9 mouse cellular contexts compared by ENCODE assay signal in the genomic region with DNA sequence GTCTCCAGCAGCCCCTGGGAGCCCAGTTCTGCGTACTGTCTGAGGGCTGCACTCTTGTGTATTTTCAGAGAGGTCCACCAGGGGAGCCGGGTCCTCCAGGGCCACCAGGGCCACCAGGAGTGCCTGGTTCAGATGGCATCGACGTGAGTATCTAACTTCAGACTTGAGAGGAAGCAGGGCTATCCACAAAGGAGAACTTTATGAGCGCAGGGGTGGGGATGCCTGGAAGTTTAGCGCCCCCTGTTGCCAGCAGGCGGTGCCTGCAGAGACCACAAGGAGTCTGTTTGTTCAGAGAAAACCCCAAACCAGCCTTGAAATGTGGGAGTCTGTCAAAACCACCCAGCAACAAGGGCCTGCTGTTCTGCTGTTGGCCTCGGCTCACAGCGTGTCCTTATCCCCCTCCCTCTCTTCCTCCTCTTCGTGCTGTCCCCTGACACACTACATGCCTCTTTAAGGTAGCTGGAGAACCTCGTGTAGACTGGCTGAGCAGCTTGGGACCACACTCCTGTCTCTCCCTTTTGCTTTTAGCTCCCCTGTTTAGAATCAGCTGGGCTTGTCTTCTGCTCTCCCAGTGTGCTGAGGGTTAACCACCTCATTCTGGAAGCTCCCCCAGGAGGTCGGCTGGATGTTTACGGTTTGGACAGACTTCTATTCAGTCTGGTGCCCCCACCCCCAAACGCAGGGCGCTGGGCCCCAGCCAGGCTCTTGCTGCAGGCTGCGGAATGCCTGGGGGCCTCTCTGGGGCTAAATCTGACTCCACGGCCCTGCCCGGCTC. TPM values are rescaled to one million over a fixed set of nuclear protein-coding genes. Genes with fewer than 3 reads are reported as not detected.
DNase-seq lines count a peak whose midpoint lies in the region; ATAC-seq and TF ChIP-seq lines count a peak whose summit lies in the region.
"Had no signal": no experiment of that assay in that cellular context is flagged by ENCODE, and none has a peak within 500 bp of the region (broad histone marks: within the 10 kb centered on the region; RNA-seq: fewer than 3 reads in every experiment).

No protein-coding gene starts in this region.

- 9% methylated on average over 18 of the region's 18 CpGs for WGBS in forebrain, embryonic 10.5 days
- WGBS in lung, embryonic 15.5 days = 6% methylated on average over 18 of the region's 18 CpGs
- 16% methylated on average over 18 of the region's 18 CpGs for WGBS in olfactory bulb, adult 2 months

- intact Hi-C loops in heart, postnatal 25 days (cut with DNase I) = loop anchor here (2.0 kb wide), 1 partner anchor 54 kb away; no protein-coding TSS in a partner anchor

- no peak for DNase-seq in ES-E14 (ENCODE audit: low read depth, low spot score)
- DNase-seq in c-Kit-positive CD71-positive TER-119-negative erythroid progenitor cells, embryonic 14.5 days (ENCODE audit: low read depth) = peak; percentile 38
- peak; percentile 73 for DNase-seq in forebrain, embryonic 10.5 days (ENCODE audit: extremely low spot score, low spot score)
- peak; percentile 14 for DNase-seq in heart, postnatal 25 days (ENCODE audit: low spot score)
- DNase-seq in layer of hippocampus, adult 8-10 months (ENCODE audit: low spot score in 2 of 2) = peak; percentile 54 to 73
- DNase-seq in thymus, postnatal 0 days (ENCODE audit: low spot score) = peak; percentile 69

- peak overlapping the region; percentile 32 for H3K4me2 ChIP-seq in lung, embryonic 15.5 days
- H3K4me2 ChIP-seq: liver, embryonic 15.5 days had no signal

- no peaks in the 10 kb centered on the region for H3K36me3 ChIP-seq in ES-E14 (ENCODE audit: control insufficient read depth, insufficient read depth, low read length, poor library complexity, severe bottlenecking)
- H3K36me3 ChIP-seq in forebrain, embryonic 10.5 days (replicated peaks) = no peaks in the 10 kb centered on the region
- no peaks in the 10 kb centered on the region for H3K36me3 ChIP-seq in lung, embryonic 15.5 days
- H3K36me3 ChIP-seq: liver, embryonic 15.5 days had no signal

- in situ Hi-C loops in ES-E14 (cut with MboI; ENCODE audit: low sequenced_read_pairs in 2 of 2, unreplicated experiment in 2 of 2) = no loop called here

- TF ChIP-seq POLR2A in olfactory bulb, adult 2 months (IDR thresholded peaks at IDR 0.05; ENCODE audit: insufficient read depth, low read depth, low read length) = no peak

- peaks cover 34% of the 10 kb centered on the region for H3K27me3 ChIP-seq in forebrain, embryonic 10.5 days (ENCODE audit: poor library complexity, severe bottlenecking)
- peaks cover 24% of the 10 kb centered on the region for H3K27me3 ChIP-seq in lung, embryonic 15.5 days

- H3K9ac ChIP-seq in ES-E14 (ENCODE audit: insufficient read depth, low read depth, low read length, poor library complexity, severe bottlenecking) = peak overlapping the region; percentile 14; the same call in 1 of the 2 replicates
- H3K9ac ChIP-seq in lung, embryonic 15.5 days = peak overlapping the region; percentile 8; the same call in 1 of the 2 replicates
- H3K9ac ChIP-seq: liver, embryonic 15.5 days had no signal

- ATAC-seq in lung, embryonic 15.5 days (ENCODE audit: borderline replicate concordance, extremely low read depth, low FRiP score, low TSS enrichment) = peak; percentile 86

- TF ChIP-seq CTCF in olfactory bulb, adult 2 months (IDR thresholded peaks at IDR 0.05; ENCODE audit: insufficient read depth, low read depth, low read length) = peak; percentile 81; the same call in 1 of the 2 replicates

- no peak overlapping the region for H3K4me3 ChIP-seq in ES-E14 (ENCODE audit: insufficient read depth in 1 of 2, low read depth in 1 of 2, low read length in 2 of 2, poor library complexity in 1 of 2, severe bottlenecking in 1 of 2)
- H3K4me3 ChIP-seq in forebrain, embryonic 10.5 days = peak overlapping the region; percentile 19; the same call in 1 of the 2 replicates
- H3K4me3 ChIP-seq in lung, embryonic 15.5 days = no peak overlapping the region
- H3K4me3 ChIP-seq in olfactory bulb, adult 2 months (ENCODE audit: insufficient read depth, low read depth, low read length) = no peak overlapping the region
- H3K4me3 ChIP-seq: liver, embryonic 15.5 days had no signal

- H3K4me1 ChIP-seq in ES-E14 (ENCODE audit: control insufficient read depth in 2 of 2, insufficient read depth in 2 of 2, low read length in 2 of 2, poor library complexity in 1 of 2) = peaks cover 0 to 26% of the 10 kb centered on the region in 2 experiments
- peaks cover 39% of the 10 kb centered on the region for H3K4me1 ChIP-seq in forebrain, embryonic 10.5 days
- peaks cover 28% of the 10 kb centered on the region for H3K4me1 ChIP-seq in lung, embryonic 15.5 days
- H3K4me1 ChIP-seq in olfactory bulb, adult 2 months (ENCODE audit: control insufficient read depth, insufficient read depth, low read length) = peaks cover 16% of the 10 kb centered on the region

- peak overlapping the region; percentile 52; the same call in 1 of the 2 replicates for H3K27ac ChIP-seq in ES-E14 (ENCODE audit: insufficient read depth, low read depth, low read length, poor library complexity, severe bottlenecking)
- H3K27ac ChIP-seq in forebrain, embryonic 10.5 days = peak overlapping the region; percentile 82
- peak overlapping the region; percentile 76 for H3K27ac ChIP-seq in lung, embryonic 15.5 days
- no peak overlapping the region for H3K27ac ChIP-seq in olfactory bulb, adult 2 months (ENCODE audit: insufficient read depth, low read depth, low read length)
- H3K27ac ChIP-seq: liver, embryonic 15.5 days had no signal

- no peaks in the 10 kb centered on the region for H3K9me3 ChIP-seq in ES-E14 (ENCODE audit: control insufficient read depth, insufficient read depth, low read depth, low read length)
- H3K9me3 ChIP-seq in forebrain, embryonic 10.5 days = no peaks in the 10 kb centered on the region
- no peaks in the 10 kb centered on the region for H3K9me3 ChIP-seq in lung, embryonic 15.5 days
- H3K9me3 ChIP-seq: liver, embryonic 15.5 days had no signal

TF ChIP-seq in ES-E14, 5 proteins besides CTCF, POLR2A, EP300 and RAD21:
- no peak for TF ChIP-seq ZNF384 (IDR thresholded peaks at IDR 0.05; ENCODE audit: low read depth, low read length)
- TF ChIP-seq CHD2 (IDR thresholded peaks at IDR 0.05; ENCODE audit: low read depth, low read length) = no peak
- no peak for TF ChIP-seq MAFK (IDR thresholded peaks at IDR 0.05; ENCODE audit: insufficient read depth, low read depth, low read length)
- TF ChIP-seq HCFC1 (IDR thresholded peaks at IDR 0.05; ENCODE audit: borderline replicate concordance, insufficient read depth, low read length) = no peak
- no peak for TF ChIP-seq ZC3H11A (IDR thresholded peaks at IDR 0.05; ENCODE audit: borderline replicate concordance, low read depth, low read length)

RNA-seq across cellular contexts. Expression of a gene that starts 1.9 kb away (rescaled TPM):
- 29.4 and 38.7 TPM in 2 replicates for total RNA-seq in ES-E14 (2012; rRNA removed)
- polyA plus RNA-seq in forebrain, embryonic 10.5 days (2016; fragmentation: Nextera tagmentation; extraction: Ambion mirVana) = 1.4 and 1.5 TPM in 2 replicates
- not detected for total RNA-seq in heart, postnatal 25 days (2021)
- total RNA-seq in layer of hippocampus, adult 8-10 months (2022) = 1 to 10 TPM; 4.1 to 5.7 (median 5.0) TPM
- polyA plus RNA-seq in lung, embryonic 15.5 days (2015; fragmentation: Nextera tagmentation; extraction: Ambion mirVana) = 12.3 and 12.5 TPM in 2 replicates
- not detected in 2 replicates for polyA plus RNA-seq in olfactory bulb, adult 2 months (2012; ENCODE audit: insufficient read depth, insufficient read length, low replicate concordance, missing spikeins)
- 0.20 and 0.41 TPM in 2 replicates for polyA plus RNA-seq in thymus, postnatal 0 days (2015; fragmentation: Nextera tagmentation; extraction: Ambion mirVana)

RNA-seq across cellular contexts. Expression of a gene that starts 24.0 kb away (rescaled TPM):
- total RNA-seq in ES-E14 (2012; rRNA removed) = 4.8 and 8.3 TPM in 2 replicates
- polyA plus RNA-seq in forebrain, embryonic 10.5 days (2016; fragmentation: Nextera tagmentation; extraction: Ambion mirVana) = 11.3 and 13.5 TPM in 2 replicates
- 10 to 100 TPM; 42.2 to 42.4 TPM for total RNA-seq in heart, postnatal 25 days (2021)
- total RNA-seq in layer of hippocampus, adult 8-10 months (2022) = 100 to 1,000 TPM; 151 to 166 (median 157) TPM
- 14.3 and 14.5 TPM in 2 replicates for polyA plus RNA-seq in lung, embryonic 15.5 days (2015; fragmentation: Nextera tagmentation; extraction: Ambion mirVana)
- not detected in 2 replicates for polyA plus RNA-seq in olfactory bulb, adult 2 months (2012; ENCODE audit: insufficient read depth, insufficient read length, low replicate concordance, missing spikeins)
- polyA plus RNA-seq in thymus, postnatal 0 days (2015; fragmentation: Nextera tagmentation; extraction: Ambion mirVana) = 39.0 and 39.1 TPM in 2 replicates

RNA-seq across cellular contexts. Expression of a gene that starts 57.0 kb away (rescaled TPM):
- total RNA-seq in ES-E14 (2012; rRNA removed) = 45.3 and 47.0 TPM in 2 replicates
- polyA plus RNA-seq in forebrain, embryonic 10.5 days (2016; fragmentation: Nextera tagmentation; extraction: Ambion mirVana) = 31.5 and 33.8 TPM in 2 replicates
- total RNA-seq in heart, postnatal 25 days (2021) = 10 to 100 TPM; 20.1 to 23.4 TPM
- 10 to 100 TPM; 23.9 to 28.4 (median 26.8) TPM for total RNA-seq in layer of hippocampus, adult 8-10 months (2022)
- 38.2 and 39.9 TPM in 2 replicates for polyA plus RNA-seq in lung, embryonic 15.5 days (2015; fragmentation: Nextera tagmentation; extraction: Ambion mirVana)
- not detected in 2 replicates for polyA plus RNA-seq in olfactory bulb, adult 2 months (2012; ENCODE audit: insufficient read depth, insufficient read length, low replicate concordance, missing spikeins)
- 49.0 and 50.2 TPM in 2 replicates for polyA plus RNA-seq in thymus, postnatal 0 days (2015; fragmentation: Nextera tagmentation; extraction: Ambion mirVana)

Comparison
In these comparisons a context has a peak if more than half of its experiments do, and no peak if none do; other contexts are left out.
1. RNA of a gene that starts 57.0 kb away (polyA plus RNA-seq): 49.0 to 50.2 TPM in thymus, postnatal 0 days, 38.2 to 39.9 TPM in lung, embryonic 15.5 days and 31.5 to 33.8 TPM in forebrain, embryonic 10.5 days; not detected in olfactory bulb, adult 2 months; every median in the first group is over 10 times any median in the second.